Mouse (Mus musculus): ENCODE measurements at regions not wholly inside any gene's neighbourhood (a gene's known extent, or its start where the extent isn't known, plus 50 kb on each side); places are given as distances from the start of the nearest gene placed in this dataset.
"Not testable (repeated sequence)": the region's sequence is repeated elsewhere in the genome, so short reads cannot be mapped to it uniquely, and the experiment has no call there.

DNA sequence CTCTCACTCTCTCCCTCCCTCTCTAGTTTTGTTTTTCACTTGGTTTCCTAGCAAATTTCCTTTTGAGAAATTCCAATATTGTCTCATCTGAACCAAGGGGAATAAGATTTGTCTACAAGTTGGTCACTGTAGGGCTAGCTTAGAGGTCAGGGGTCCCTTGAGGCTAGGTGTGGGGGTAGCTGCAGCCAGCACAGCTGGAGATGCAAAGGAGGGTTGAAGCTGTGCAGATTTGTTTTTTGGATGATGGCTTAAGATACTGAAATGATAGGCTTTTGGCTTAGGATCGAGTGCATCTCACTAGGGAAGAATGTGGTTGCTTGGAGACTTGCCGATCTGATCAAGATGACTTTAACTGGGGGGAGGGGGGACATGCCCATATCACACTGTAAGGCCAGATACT is 88.3 kb upstream of the Tmem28 start:
- POLR2A ChIA-PET: no interaction called here
- in situ Hi-C loops (cut with MboI; ENCODE audit: low pct_unique_long_range_greater_than_20kb): no loop called here
- CTCF ChIA-PET: no interaction called here
- H3K27me3 ChIP-seq: peaks cover 57% of the 10 kb centered on the region
- no peak for ATAC-seq
- no peak for DNase-seq (ENCODE audit: low read depth, low spot score)
- TF ChIP-seq CTCF (IDR thresholded peaks at IDR 0.05): no peak

DNA sequence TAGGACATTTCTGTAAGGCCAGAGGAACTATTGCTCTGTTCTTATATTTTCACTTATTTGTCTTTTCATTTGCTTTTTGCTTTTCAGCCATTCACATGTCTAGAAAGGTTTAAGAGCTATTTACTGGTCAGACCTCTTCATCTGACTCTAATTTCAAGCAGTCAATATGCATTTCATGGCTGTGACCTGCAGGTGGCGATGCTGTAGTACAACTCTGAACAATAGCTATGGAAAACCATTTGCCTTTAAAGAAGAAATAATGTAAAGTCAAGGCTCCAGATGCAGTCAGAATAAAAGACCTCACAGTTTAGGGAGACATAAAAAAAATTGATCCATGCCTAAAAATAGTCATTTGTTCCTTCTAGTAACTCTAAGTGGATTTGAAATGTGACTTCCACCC is 95.7 kb upstream of the Tmem28 start:
- ChIA-PET CTCF (no interaction called here), POLR2A (no interaction called here)
- DNase-seq (ENCODE audit: low read depth, low spot score): no peak
- peaks cover 62% of the 10 kb centered on the region for H3K27me3 ChIP-seq
- in situ Hi-C loops (cut with MboI; ENCODE audit: low pct_unique_long_range_greater_than_20kb): no loop called here
- no peak for ATAC-seq
- TF ChIP-seq CTCF (IDR thresholded peaks at IDR 0.05): peak; percentile 53

DNA sequence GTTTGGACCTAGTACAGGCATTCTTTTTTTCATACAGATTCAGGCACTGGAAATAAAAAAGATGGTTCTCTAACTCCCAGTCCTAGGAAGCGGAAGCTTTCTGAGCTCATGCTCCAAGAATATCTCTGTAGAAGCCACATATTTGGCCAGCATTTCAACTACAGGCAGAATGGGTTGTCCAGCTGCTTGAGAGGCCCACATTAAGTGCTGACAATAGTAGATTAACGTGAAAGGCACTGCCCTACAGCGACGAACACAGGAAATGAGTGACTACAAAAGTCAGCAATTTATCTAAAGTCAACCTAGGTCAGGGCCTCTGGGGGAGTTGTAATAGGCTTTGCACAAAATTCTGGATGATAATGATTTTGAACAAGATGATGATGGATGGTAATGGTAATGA is 125.5 kb upstream of the Tmem28 start:
- DNase-seq (ENCODE audit: low read depth, low spot score) (no peak), ATAC-seq (no peak)
- peaks cover 60% of the 10 kb centered on the region for H3K27me3 ChIP-seq
- TF ChIP-seq CTCF (IDR thresholded peaks at IDR 0.05): no peak
- ChIA-PET POLR2A (no interaction called here), CTCF (no interaction called here)
- in situ Hi-C loops (cut with MboI; ENCODE audit: low pct_unique_long_range_greater_than_20kb): no loop called here

DNA sequence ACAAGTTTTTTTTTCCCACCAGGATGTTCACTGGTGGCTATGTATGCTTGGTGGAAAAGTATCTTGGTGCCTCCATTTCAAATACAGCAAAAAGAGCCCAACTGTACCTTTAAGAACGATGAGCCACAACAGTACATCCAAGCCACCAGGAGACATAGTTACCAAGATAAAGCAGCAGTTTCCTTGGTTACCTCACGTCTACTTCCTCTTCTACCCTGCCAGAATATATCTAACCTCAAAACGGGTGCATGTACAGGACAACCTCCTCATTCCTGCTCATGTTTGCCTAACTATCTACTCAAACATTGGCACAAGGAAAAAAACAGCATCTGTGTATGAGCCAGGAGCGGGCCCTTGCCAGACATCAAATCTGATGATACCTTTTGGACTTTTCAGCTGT is 129.8 kb upstream of the Tmem28 start:
- CTCF ChIA-PET: no interaction called here
- DNase-seq (ENCODE audit: low read depth, low spot score) (no peak), ATAC-seq (no peak)
- TF ChIP-seq CTCF (IDR thresholded peaks at IDR 0.05): no peak
- in situ Hi-C loops (cut with MboI; ENCODE audit: low pct_unique_long_range_greater_than_20kb): no loop called here
- H3K27me3 ChIP-seq: peaks cover 69% of the 10 kb centered on the region
- POLR2A ChIA-PET: no interaction called here

DNA sequence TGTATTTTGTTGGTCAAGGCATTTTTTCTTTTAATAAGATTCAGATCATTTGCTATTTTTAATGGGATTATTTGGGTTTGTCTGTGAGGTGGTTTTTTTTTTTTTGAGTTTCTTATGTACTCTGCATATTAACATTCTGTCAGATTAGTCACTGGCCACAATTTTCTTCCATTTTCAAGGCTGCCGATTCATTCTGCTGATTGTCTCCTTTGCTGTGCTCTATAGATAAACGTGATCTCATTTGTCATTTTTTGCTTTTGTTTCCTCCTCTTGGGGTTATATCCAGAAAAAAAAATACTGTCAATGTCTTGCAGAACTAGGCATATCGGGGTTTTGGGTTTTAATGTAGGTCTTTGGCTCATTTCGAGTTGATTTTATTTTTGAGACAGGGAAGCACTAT is 131.1 kb upstream of the Tmem28 start:
- ChIA-PET CTCF (no interaction called here), POLR2A (interaction anchor here (0.5 kb wide), 1 partner anchor 34 kb away, joined by 3 read pairs; no protein-coding TSS in a partner anchor)
- in situ Hi-C loops (cut with MboI; ENCODE audit: low pct_unique_long_range_greater_than_20kb): no loop called here
- ATAC-seq: no peak
- peaks cover 75% of the 10 kb centered on the region for H3K27me3 ChIP-seq
- DNase-seq (ENCODE audit: low read depth, low spot score): no peak
- no peak for TF ChIP-seq CTCF (IDR thresholded peaks at IDR 0.05)

DNA sequence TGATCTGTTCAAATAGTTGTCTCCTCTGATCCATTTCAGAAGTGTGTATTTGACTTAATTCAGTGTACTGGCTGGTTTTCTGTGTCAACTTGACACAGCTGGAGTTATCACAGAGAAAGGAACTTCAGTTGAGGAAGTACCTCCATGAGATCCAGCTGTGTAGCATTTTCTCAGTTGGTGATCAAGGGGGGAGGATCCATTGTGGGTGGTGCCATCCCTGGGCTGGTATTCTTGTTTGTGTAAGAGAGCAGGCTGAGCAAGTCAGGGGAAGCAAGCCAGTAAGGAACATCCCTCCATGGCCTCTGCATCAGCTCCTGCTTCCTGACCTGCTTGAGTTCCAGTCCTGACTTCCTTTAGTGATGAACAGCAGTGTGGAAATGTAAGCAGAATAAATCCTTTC is 138.3 kb upstream of the Tmem28 start:
- POLR2A ChIA-PET, CTCF ChIA-PET: not testable (repeated sequence)
- peaks cover 33% of the 10 kb centered on the region for H3K27me3 ChIP-seq

DNA sequence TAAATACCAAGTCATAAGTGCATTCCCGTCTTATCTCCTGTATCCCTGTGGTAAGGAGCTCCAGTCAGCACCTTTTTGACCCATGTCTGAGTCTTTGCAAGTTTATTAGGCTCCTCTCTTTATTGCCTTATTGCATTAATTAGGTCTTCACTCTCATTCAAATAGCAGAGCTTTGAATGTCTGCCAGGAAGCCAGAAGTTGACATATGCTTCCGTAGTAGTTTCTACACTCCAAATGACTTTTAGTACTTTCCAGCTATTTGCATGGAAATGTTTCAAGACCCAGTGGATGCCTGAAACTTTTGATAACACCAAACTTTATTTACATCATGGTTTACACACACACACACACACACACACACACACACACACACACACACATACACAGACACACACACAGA is 153.2 kb upstream of the Tmem28 start:
- ATAC-seq (no peak), DNase-seq (ENCODE audit: low read depth, low spot score) (no peak)
- ChIA-PET POLR2A (interaction anchor here (0.6 kb wide), 1 partner anchor 128 kb away, joined by 3 read pairs; no protein-coding TSS in a partner anchor), CTCF (no interaction called here)
- in situ Hi-C loops (cut with MboI; ENCODE audit: low pct_unique_long_range_greater_than_20kb): no loop called here
- TF ChIP-seq CTCF (IDR thresholded peaks at IDR 0.05): no peak
- peaks cover 17% of the 10 kb centered on the region for H3K27me3 ChIP-seq

More for the DNA sequence above, 138.3 kb upstream of the Tmem28 start:
- DNase-seq (ENCODE audit: low read depth, low spot score); in situ Hi-C loops (cut with MboI; ENCODE audit: low pct_unique_long_range_greater_than_20kb); ATAC-seq: not testable (repeated sequence)

DNA sequence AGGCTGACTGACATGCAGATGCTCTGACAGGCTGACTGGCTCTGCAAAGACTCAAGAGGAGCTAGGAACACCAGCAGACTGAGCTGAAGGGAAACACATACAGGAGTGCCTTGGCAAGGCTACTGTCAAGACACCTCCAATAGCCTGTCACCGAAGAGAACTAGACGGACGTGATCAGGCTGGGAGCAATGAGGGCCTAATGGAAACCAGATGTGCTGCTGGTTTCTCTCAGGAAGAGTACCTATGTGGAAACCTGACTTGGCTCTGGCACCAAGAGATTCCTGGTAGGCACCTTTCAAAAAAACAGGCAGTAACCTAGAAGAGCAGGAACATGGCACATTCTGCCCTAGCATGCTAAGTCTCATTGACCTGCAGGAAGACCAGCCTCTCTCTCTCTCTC is 158.3 kb upstream of the Tmem28 start:
- POLR2A ChIA-PET: no interaction called here
- DNase-seq (ENCODE audit: low read depth, low spot score) (no peak), ATAC-seq (no peak)
- peaks cover 16% of the 10 kb centered on the region for H3K27me3 ChIP-seq
- in situ Hi-C loops (cut with MboI; ENCODE audit: low pct_unique_long_range_greater_than_20kb): no loop called here
- no peak for TF ChIP-seq CTCF (IDR thresholded peaks at IDR 0.05)
- CTCF ChIA-PET: no interaction called here

DNA sequence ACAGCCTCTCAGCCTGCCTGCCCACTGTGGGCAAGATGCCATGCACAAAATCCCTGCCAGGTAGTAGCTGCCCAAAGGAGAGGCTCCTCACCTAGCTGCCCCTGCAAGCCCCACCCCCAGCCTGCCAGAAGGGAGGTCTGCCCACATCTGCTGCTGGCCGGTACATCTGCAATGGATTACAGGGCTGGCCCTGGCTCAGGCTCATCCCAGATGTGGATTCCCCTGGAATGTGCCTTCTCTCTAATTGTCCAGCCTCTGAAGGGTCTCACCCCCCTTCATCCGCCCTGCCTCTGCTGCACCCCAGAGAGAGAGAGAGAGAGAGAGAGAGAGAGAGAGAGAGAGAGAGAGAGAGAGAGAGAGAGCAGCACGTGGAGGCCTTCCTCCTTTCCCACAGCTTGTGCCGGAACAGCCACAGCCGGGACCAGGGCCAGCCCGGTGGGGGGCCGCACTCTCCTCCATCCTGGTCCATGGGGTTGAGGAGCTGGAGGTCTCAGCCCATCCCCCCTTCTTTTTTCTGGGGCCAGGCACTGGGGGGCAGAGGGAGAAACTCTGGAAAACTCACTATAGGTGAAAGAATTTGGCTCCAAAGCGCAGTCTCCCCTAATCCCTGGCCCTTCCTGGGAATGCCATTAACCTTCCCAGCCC is 161.2 kb upstream of the Tmem28 start:
- peaks cover 9% of the 10 kb centered on the region for H3K27me3 ChIP-seq
- ChIA-PET POLR2A (no interaction called here), CTCF (no interaction called here)
- no peak for DNase-seq (ENCODE audit: low read depth, low spot score)
- no peak for TF ChIP-seq CTCF (IDR thresholded peaks at IDR 0.05)
- in situ Hi-C loops (cut with MboI; ENCODE audit: low pct_unique_long_range_greater_than_20kb): loop anchor here (5.0 kb wide), 3 partner anchors 72 to 527 kb away; no protein-coding TSS in a partner anchor
- no peak for ATAC-seq

DNA sequence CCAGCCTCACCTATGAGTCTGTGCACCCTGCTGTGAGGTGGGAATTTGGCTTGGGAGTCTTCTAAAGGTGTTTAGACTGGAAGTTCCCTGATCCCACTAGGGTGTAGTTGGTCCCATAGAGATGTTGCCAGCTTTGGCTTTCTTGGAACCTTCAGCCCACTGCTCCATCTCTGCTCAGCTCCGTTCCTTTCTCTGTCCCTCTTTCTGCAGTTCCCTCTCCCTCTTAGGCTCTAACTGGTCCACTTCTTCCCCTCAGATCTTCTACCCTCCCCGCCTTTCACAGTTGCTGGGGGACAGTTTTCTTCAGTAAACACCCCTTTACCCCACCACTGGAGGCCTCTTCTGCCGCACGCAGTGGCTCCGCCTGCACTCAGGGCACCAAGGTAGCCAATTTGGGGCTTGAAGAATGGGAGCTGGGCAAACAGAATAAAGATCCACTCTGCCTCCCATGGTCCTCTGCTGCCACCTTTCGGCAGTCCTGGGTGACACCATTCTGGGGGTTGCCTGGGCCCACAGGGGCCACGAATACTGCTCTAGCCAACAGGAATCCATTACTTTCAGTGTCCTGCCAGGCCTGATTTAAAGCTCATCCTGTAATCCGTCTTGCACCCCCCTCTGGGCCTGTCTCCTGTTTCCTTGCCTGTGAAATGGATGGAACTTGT is 162.9 kb upstream of the Tmem28 start:
- CTCF ChIA-PET: interaction anchor here (0.7 to 1.7 kb wide), 8 partner anchors 11 to 528 kb away, joined by 3 to 7 read pairs (median 4); no protein-coding TSS in a partner anchor
- ATAC-seq (peak; percentile 68), DNase-seq (ENCODE audit: low read depth, low spot score) (no peak)
- no peak for TF ChIP-seq CTCF (IDR thresholded peaks at IDR 0.05)
- POLR2A ChIA-PET: interaction anchor here (0.6 kb wide), 1 partner anchor 394 kb away, joined by 4 read pairs; no protein-coding TSS in a partner anchor
- in situ Hi-C loops (cut with MboI; ENCODE audit: low pct_unique_long_range_greater_than_20kb): loop anchor here (5.0 kb wide), 3 partner anchors 71 to 526 kb away; no protein-coding TSS in a partner anchor
- peaks cover 19% of the 10 kb centered on the region for H3K27me3 ChIP-seq

DNA sequence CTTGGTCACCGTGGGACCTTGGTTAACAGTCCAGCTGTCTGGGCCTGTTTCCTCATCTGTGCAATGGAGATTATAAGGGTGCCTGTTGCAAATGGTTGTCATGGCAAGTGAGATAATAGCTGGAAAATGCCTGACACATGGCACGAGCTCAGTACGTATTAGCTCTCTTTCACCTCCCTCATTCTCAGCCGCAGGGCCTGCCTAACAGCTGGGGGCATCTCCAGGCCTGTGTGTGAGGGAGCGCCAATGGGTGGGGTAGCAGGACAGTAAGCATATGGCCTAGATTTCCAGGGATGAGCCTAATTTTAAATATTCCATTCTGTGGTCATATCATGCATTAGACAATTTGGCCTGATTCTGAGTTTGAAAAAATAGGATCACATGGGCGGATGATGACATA is 163.8 kb upstream of the Tmem28 start:
- CTCF ChIA-PET: interaction anchor here (0.6 to 1.7 kb wide), 4 partner anchors 10 to 527 kb away, joined by 3 to 7 read pairs (median 4); no protein-coding TSS in a partner anchor
- POLR2A ChIA-PET: no interaction called here
- peaks cover 20% of the 10 kb centered on the region for H3K27me3 ChIP-seq
- in situ Hi-C loops (cut with MboI; ENCODE audit: low pct_unique_long_range_greater_than_20kb): loop anchor here (5.0 kb wide), 3 partner anchors 70 to 525 kb away; no protein-coding TSS in a partner anchor
- TF ChIP-seq CTCF (IDR thresholded peaks at IDR 0.05): no peak
- ATAC-seq (no peak), DNase-seq (ENCODE audit: low read depth, low spot score) (no peak)

Data from Patski (cell line).